Mouse (Mus musculus): Measurements from ENCODE around the gene Gm45844. TPM values are rescaled to one million over a fixed set of nuclear protein-coding genes. Genes with fewer than 3 reads are reported as not detected.
"Not testable (repeated sequence)": the region's sequence is repeated elsewhere in the genome, so short reads cannot be mapped to it uniquely, and the experiment has no call there.

Gm45844 gene
- 10 to 100 TPM; 12.3 to 13.5 TPM for total RNA-seq (2021)

DNA sequence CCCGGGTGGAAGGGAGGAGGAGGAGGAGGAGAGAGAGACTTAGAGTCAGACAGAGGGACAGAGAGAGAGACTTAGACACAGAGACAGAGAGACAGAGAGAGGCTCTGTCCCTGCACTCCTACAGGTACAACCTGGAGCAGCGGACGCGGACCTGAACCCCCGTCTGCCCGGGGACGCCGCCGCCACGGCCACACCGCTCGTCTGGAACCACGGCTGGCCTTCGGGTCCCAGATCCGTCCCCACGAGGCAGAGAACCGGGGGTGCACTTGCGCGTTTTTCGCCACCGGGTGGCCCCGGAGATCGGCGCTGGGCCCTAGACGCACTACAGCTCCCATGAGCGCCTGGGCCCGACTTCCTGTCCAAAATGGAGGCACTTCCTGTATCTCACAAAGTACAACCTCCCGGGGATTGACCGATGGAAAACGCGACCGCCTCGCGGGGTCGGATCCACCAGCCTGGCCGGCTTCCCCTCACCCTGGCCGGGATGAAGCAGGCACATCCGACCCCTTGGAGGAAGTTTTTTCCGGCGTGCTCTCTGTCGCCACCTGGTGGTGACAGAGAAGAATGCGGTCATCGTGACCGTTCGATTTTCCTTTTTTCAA lies at the start of gene Gm45844:
Gene Gm45844 (minus strand): TSS at position 324 of the 602 bp plus-strand sequence.
- intact Hi-C loops (cut with DNase I) = loop anchor here (5.0 kb wide), 1 partner anchor 691 kb away; no protein-coding TSS in a partner anchor
- peak; percentile 88 to 92 for DNase-seq (ENCODE audit: extremely low spot score in 1 of 2, low spot score in 2 of 2)

DNA sequence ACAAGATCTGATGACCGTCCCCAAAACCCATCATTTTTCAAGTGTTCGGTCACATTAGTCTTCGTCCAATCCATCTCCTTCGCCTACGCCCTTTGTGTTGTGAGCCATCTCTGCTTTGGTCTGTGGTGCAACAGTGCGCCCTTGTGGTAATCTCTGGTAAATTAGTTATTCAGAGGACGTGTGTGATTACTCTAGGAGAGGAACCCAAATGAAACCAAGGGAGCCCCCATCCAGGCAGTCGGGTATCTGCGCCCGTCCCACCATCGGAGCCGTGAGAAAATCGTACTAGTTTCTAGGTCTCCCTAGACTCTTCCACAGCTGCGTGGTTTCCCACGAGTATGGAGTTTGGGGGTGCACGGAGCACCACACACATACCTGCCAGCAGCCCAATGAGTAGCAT lies 17.5 kb upstream of the Gm45844 start:
- DNase-seq (ENCODE audit: extremely low spot score in 1 of 2, low spot score in 2 of 2) = peak; percentile 34 to 46

DNA sequence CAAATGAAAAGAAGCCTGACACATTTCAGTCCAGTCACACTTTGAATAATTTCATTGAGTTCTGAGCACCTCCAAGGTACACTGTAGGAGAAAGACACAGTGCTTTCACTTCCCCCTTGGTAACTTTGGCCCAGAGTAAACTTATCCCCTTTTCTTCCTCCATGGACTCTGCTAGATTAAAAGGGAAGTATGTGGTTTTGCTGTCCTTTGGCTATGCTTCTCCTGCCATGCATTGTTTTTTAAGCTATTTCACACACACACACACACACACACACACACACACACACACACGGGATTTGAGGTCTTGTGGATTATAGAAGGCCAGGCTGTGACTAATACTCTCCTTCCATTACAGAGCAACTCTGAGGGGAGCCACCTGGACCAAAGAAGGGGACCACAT lies 3.3 kb upstream of the Gm45844 start:
- intact Hi-C loops (cut with DNase I) = loop anchor here (10.0 kb wide), 2 partner anchors 337 to 857 kb away; no protein-coding TSS in a partner anchor
- DNase-seq (ENCODE audit: extremely low spot score in 1 of 2, low spot score in 2 of 2) = no peak

More for the DNA sequence above, 17.5 kb upstream of the Gm45844 start:
- intact Hi-C loops (cut with DNase I) = no loop called here

DNA sequence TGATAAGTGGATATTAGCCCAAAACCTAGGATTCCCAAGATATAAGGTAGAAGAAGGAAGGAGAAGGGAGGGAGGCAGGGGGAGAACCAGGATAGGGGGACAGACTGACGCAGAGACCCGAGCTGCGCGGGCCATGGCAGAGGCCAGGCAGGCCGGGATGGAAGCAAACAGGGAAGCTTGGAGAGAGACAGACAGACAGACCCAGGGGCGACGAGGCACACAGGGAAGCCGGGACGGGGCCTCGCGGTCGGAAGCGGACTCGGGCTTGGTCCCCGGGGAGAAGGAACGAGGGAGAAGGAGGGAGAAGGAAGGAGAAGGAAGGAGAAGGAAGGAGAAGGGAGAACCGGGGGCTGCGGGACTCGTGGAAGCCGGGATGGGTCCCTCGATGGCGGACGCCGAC lies 533 bp downstream of the Gm45844 start:
- intact Hi-C loops (cut with DNase I) = loop anchor here (5.0 kb wide), 1 partner anchor 690 kb away; no protein-coding TSS in a partner anchor
- DNase-seq (ENCODE audit: extremely low spot score in 1 of 2, low spot score in 2 of 2) = peak in 1 of 2 experiments; percentile 57

DNA sequence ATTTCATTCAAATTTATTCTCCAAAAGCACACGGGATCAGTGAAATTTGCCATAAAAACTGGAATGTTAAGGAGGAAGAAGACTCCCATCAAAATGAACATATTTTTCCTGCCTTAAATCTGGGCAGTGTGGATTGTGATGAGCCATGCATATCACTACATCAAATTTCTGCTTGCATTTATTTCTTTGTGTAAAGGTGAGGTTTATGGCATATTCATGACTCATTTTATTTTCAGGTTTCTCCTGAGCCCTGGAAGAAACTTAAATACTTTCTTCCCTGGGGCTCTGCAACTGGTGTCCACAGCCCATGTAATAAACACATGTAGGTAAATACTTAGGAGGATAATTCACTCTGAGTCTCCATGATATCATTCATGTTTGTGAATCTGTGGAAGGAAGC lies 30.9 kb downstream of the Gm45844 start, which contains the start of gene Vmn2r29:
Gene Vmn2r29 (minus strand): TSS at position 101 of the 400 bp plus-strand sequence.
- intact Hi-C loops (cut with DNase I); DNase-seq (ENCODE audit: extremely low spot score in 1 of 2, low spot score in 2 of 2): not testable (repeated sequence)

DNA sequence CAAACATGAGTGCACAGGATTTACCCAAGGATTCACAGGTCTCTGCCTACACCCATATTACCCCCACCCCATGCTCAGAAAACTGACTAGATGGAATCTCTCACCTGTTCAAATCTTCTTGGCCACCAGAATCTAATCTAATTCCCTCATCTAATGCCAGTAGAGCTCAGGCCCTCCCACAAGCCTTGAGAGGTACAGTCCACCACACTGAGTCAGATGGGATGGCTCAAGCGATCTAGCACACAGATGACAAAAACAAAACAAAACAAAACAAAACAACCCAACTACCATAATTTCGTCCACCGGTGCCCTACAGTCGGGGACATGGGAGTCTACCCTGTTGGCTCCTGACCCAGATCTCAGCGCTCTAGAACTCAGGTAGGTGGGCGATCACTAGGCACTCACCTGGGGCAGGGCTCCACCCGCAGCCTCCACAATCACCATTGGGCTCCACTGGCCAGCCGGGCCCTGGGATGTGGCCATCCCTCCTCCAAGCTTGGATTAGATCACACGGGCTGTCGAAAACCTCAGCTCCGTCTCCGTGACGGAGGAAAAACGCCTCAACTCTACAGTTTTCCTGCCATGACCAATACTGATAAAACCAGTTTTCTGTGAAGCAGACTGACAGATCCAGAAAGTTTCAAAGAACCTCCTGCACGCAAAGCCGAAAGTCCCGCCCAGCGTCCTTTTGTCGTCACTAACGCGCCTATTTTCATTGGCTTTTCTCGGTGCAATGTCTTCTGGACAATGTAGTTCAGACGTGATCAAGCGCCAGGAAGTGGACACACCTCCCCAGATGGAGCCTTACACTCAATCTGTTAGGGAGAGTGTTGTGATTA lies 68.6 kb downstream of the Gm45844 start, which contains the start of gene Zfp772:
Gene Zfp772 (minus strand): TSS at position 686 of the 839 bp plus-strand sequence.
- DNase-seq (ENCODE audit: extremely low spot score in 1 of 2, low spot score in 2 of 2) = peak; percentile 27 to 31
- intact Hi-C loops (cut with DNase I) = not testable (repeated sequence)

DNA sequence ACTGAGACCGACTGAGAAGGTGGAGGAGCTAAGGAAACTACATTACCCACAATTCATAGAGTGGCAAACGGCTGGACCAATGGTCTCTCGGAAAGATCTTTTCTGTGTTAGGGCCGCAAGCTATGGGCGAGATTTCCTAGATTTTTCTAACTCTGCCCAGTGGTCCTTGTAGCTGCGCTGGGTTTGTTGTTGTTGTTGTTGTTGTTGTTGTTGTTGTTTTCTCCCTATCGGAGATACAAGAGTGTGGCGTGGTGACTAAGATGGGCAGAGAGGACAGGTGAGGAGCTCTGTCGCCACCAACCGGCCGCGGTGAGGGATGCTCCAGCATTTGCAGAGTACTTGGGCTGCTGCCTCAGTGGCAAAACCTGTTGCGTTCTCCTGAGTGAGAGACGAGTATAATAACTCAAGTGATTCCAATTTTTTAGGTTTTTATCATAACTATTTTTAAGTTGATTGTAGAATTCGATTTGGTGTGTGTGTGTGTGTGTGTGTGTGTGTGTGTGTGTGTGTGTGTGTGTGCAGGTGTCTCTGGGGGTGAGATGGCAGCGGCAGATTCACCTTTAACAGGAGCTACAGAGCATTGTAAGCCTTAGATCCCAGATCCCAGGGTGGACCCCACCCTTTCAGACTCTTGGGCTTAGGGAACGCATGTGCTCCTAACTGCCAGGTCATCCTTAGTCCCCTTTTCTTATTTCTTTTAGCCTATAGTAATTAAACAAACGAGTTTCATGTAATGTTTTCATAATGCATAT lies 89.7 kb downstream of the Gm45844 start:
- DNase-seq (ENCODE audit: extremely low spot score in 1 of 2, low spot score in 2 of 2) = peak; percentile 60 to 85
- intact Hi-C loops (cut with DNase I) = no loop called here

DNA sequence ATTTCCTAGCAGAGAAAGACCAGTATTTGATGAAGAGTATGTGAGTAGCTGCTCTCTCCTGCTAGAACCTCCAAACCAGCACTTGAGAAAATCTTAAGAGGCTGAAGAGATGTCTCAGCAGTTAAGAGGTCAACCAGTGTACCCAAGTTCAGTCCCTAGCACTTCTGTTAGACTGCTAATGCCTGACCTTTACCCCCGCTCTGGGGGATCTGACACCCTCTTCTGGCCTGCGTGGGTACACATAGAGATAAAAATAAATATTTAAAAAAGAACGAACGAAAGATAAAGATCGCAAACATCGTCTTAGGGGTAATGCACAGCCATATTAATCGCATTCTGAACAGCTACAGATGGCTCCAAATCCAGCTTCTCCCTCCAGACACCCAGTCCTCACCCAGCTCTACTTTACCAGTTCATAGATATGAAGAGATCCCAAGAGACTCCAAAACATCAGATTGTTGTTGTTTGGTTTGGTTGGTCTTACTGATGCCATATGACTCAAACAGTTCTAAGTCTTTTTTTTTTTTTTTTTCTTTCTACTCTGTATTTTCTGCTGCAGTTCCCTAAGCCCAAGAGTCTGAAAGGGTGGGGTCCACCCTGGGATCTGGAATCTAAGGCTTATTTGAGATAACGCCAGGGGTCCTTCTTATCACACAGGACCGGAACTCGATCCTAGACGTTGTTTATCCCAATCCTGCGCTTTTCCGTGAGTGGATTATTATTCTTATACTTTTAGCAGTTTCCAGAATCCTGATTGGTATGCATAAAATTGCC lies 90.5 kb downstream of the Gm45844 start:
- intact Hi-C loops (cut with DNase I) = no loop called here
- DNase-seq (ENCODE audit: extremely low spot score in 1 of 2, low spot score in 2 of 2) = no peak

DNA sequence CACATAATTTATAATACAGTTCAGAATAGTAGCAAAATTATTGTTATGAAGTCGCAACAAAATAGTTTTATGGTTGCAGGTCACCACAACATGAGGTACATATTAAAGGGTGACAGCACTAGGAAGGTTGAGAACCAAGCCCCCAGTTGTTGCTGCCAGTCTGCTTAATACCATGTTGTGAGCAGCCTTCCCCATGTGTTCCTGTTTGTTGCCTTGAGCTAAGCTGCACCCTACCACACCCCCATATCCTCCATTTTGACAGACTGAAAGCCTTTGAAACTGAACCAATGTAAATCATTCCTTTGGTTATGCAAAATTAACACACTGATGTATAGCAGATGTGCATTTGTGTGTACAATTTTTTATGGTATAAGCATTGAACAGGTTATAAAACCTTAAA lies 92.2 kb downstream of the Gm45844 start:
- no peak for DNase-seq (ENCODE audit: extremely low spot score in 1 of 2, low spot score in 2 of 2)
- intact Hi-C loops (cut with DNase I) = no loop called here

DNA sequence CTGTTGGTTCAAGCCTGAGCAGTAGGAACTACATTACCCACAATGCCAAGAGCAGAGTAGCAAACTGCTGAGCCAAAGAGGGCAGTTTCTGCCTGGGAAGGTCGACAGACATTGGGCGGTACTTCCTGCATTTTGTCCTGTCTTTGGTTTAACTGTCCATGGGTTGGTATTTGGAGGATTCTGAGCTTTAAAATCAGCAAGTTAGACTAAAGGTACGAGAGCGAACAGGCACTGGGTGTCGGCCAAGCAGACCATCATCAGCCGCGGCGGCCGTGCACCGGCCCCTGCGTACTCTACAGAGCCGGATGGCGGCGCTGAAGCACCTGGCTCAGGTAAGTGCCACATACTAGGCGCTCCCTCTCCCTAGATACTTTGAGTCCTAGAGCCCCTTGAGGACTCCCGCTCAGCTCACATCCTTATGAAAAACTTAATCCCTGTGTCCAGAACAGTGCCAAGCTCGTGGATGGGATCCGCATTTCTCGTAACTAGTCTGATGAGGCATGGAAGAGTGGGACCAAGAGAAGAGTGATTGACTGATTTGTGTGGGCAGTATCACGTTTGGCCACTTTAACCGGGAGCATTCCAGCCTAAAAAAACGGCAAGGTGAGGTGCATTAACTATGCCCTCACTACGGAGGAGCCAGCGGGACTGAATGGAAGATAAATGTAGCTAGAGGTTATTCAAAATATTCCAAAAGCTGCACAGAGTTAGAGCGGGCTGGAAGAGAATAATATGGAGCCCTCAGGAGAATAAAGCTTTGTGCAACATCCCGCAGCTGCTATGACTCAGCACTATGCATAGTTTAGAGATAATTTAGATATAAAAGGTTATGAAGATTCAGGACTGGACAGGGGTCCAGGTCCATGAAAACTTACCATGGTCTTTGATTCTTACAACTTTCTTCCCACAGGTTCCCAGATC lies 106.6 kb downstream of the Gm45844 start, which contains the start of gene Zfp418:
Gene Zfp418 (plus strand): TSS at position 104 of the 921 bp plus-strand sequence.
- intact Hi-C loops (cut with DNase I) = no loop called here

More for the DNA sequence above, 106.6 kb downstream of the Gm45844 start, which contains the start of gene Zfp418:
- DNase-seq (ENCODE audit: extremely low spot score in 1 of 2, low spot score in 2 of 2) = peak; percentile 54 to 69

Small RNAs within 50 kb of the gene (microRNA-seq; reads per million reads assigned to microRNA genes)
- 11.8 reads per million, percentile 33 among the genes with 10 or more reads in this experiment for gene Mir5620

Other genes starting within 250 kb of the Gm45844 start
- gene Zfp954, start 156.8 kb downstream of the Gm45844 start, total RNA-seq (2021) = 10 to 100 TPM; 11.9 to 12.0 TPM
- 1 to 10 TPM; 1.8 to 2.7 TPM for gene Zfp773, start 141.5 kb downstream of the Gm45844 start, total RNA-seq (2021)
- 1 to 10 TPM; 5.8 to 6.3 TPM for gene Zfp418, start 107.0 kb downstream of the Gm45844 start, total RNA-seq (2021)
- 1 to 10 TPM; 8.7 to 9.2 TPM for gene Zfp772, start 68.3 kb downstream of the Gm45844 start, total RNA-seq (2021)
- gene Vmn2r29, start 31.0 kb downstream of the Gm45844 start, total RNA-seq (2021) = 1 to 10 TPM; 2.0 to 2.2 TPM
- gene Clcn4, start 22.6 kb upstream of the Gm45844 start, total RNA-seq (2021) = 100 to 1,000 TPM; 171 to 174 TPM
- gene Vmn2r30, start 59.3 kb upstream of the Gm45844 start, total RNA-seq (2021) = under 1 TPM; 0.10 to 0.15 TPM
- not detected for gene Gm45783, start 96.3 kb upstream of the Gm45844 start, total RNA-seq (2021)
- gene Vmn2r31, start 121.4 kb upstream of the Gm45844 start, total RNA-seq (2021) = not detected
- not detected for gene Vmn2r32, start 201.7 kb upstream of the Gm45844 start, total RNA-seq (2021)